Mouse (Mus musculus) testis, adult 2 months (tissue): ENCODE results near the gene Ccdc40.

Experiments used
- CTCF ChIP-seq: fragments of 200-500 bp; IDR thresholded peaks from 2 replicates; pipeline ENCODE4 v1.5.1; 2012; ENCODE audit warnings: low read depth, mild to moderate bottlenecking, inconsistent platforms, low read length, moderate library complexity; ENCODE audit not compliant: control insufficient read depth, insufficient read depth, insufficient replicate concordance
- POLR2A ChIP-seq: fragments of 200-500 bp; IDR thresholded peaks from 2 replicates; pipeline ENCODE4 v1.6.1; 2012; ENCODE audit warnings: low read depth, mild to moderate bottlenecking, inconsistent platforms, low read length, moderate library complexity; ENCODE audit not compliant: control insufficient read depth

- no peak for TF ChIP-seq POLR2A
- TF ChIP-seq CTCF, result peak; percentile 50; the same call in 1 of the 2 replicates
Measured at GRCm38 (mm10) chr11:119198564-119199232, 29.7 kb upstream of the Ccdc40 start.
